Mouse (Mus musculus) kidney, embryonic 16.5 days (tissue): Measurements from ENCODE around the gene Prcc. TPM values are rescaled to one million over a fixed set of nuclear protein-coding genes. Genes with fewer than 3 reads are reported as not detected.
"Not testable (repeated sequence)": the region's sequence is repeated elsewhere in the genome, so short reads cannot be mapped to it uniquely, and the experiment has no call there.

ENCODE experiments used
- ATAC-seq: fragments of 200-750 bp; cut with Nextera tagmentation; 2 replicates; pipeline ENCODE4 v1.8.0; 2017; ENCODE audit warnings: moderate TSS enrichment; ENCODE audit not compliant: low FRiP score, low TSS enrichment
- H3K27ac ChIP-seq: fragments of 300-500 bp; sonication (generic); 2 replicates; pipeline ENCODE4 v1.5.1; 2014; ENCODE audit warnings: low read length
- H3K27me3 ChIP-seq: fragments of 300-500 bp; sonication (generic); 2 replicates; pipeline ENCODE4 v1.6.1; 2014; ENCODE audit warnings: low read length, control low read depth, mixed read lengths; ENCODE audit not compliant: insufficient read depth
- H3K36me3 ChIP-seq: fragments of 300-500 bp; sonication (generic); 2 replicates; pipeline ENCODE4 v1.6.1; 2014; ENCODE audit warnings: low read length, control low read depth, mixed read lengths; ENCODE audit not compliant: insufficient read depth
- H3K4me1 ChIP-seq: fragments of 300-500 bp; sonication (generic); 2 replicates; pipeline ENCODE4 v1.6.1; 2014; ENCODE audit warnings: low read length, control low read depth, mixed read lengths; ENCODE audit not compliant: insufficient read depth
- H3K4me2 ChIP-seq: fragments of 300-500 bp; sonication (generic); replicated peaks from 2 replicates; pipeline ENCODE4 v1.6.1; 2014; ENCODE audit warnings: low read depth, low read length
- H3K4me3 ChIP-seq: fragments of 300-500 bp; sonication (generic); 2 replicates; pipeline ENCODE4 v1.5.1; 2014; ENCODE audit warnings: mild to moderate bottlenecking, low read length
- H3K9ac ChIP-seq: fragments of 300-500 bp; sonication (generic); replicated peaks from 2 replicates; pipeline ENCODE4 v1.6.1; 2014; ENCODE audit warnings: low read length
- H3K9me3 ChIP-seq: fragments of 300-500 bp; sonication (generic); 2 replicates; pipeline ENCODE4 v1.6.1; 2016; ENCODE audit warnings: low read length, control low read depth
- WGBS: fragments of 180-500 bp; shearing (Covaris S2); extraction: QIAGEN DNeasy Blood & Tissue Kit; methylation state at CpG from one replicate; pipeline ENCODE4 v1.1.7; 2014; 5-methylcytosine and 5-hydroxymethylcytosine counted together
- polyA plus RNA-seq: library from polyadenylated mRNA; unstranded; fragments of >200 nt; fragmentation: Nextera tagmentation; extraction: Ambion mirVana; gene quantifications from 2 replicates; pipeline ENCODE4 v1.2.1, GENCODE M21; 2015

Gene Prcc
- polyA plus RNA-seq, 1 experiment from 2014 or later, result 13.3 TPM

- H3K27ac ChIP-seq, result no peak overlapping the region
- no peak overlapping the region for H3K9ac ChIP-seq
- H3K27me3 ChIP-seq, result no peaks in the 10 kb centered on the region
- no peaks in the 10 kb centered on the region for H3K9me3 ChIP-seq
- WGBS, result 83% methylated on average over 7 of the region's 7 CpGs
- H3K4me3 ChIP-seq, result no peak overlapping the region
- H3K4me1 ChIP-seq, result no peaks in the 10 kb centered on the region
- H3K36me3 ChIP-seq, result no peaks in the 10 kb centered on the region
- H3K4me2 ChIP-seq, result no peak overlapping the region
- no peak for ATAC-seq
These were observed 53.1 kb downstream of the Prcc start for GRCm38 (mm10) chr3:87832109-87832859.

- Histone ChIP-seq H3K27me3 (no peaks in the 10 kb centered on the region), H3K27ac (no peak overlapping the region), H3K9me3 (no peaks in the 10 kb centered on the region), H3K4me2 (no peak overlapping the region), H3K36me3 (no peaks in the 10 kb centered on the region), H3K4me1 (no peaks in the 10 kb centered on the region), H3K9ac (no peak overlapping the region), H3K4me3 (no peak overlapping the region)
- ATAC-seq, result no peak
- WGBS, result 52% methylated on average over 10 of the region's 10 CpGs
These were observed 56.4 kb downstream of the Prcc start for GRCm38 (mm10) chr3:87829025-87829424.

- Histone ChIP-seq H3K9me3 (no peaks in the 10 kb centered on the region), H3K4me1 (no peaks in the 10 kb centered on the region), H3K27me3 (no peaks in the 10 kb centered on the region), H3K4me3 (no peak overlapping the region), H3K27ac (no peak overlapping the region), H3K4me2 (no peak overlapping the region), H3K9ac (no peak overlapping the region), H3K36me3 (no peaks in the 10 kb centered on the region)
- ATAC-seq, result no peak
- 46% methylated on average over 4 of the region's 4 CpGs for WGBS
These were observed 57.0 kb downstream of the Prcc start for GRCm38 (mm10) chr3:87828435-87828834.

GRCm38 (mm10) chr3:87824206-87824605 lies 61.2 kb downstream of the Prcc start, which contains the start of gene Pear1:
Pear1 (minus strand) TSS chr3:87824306.
- not testable (repeated sequence) for H3K4me3 ChIP-seq, H3K9me3 ChIP-seq, H3K4me1 ChIP-seq, H3K4me2 ChIP-seq, H3K9ac ChIP-seq, ATAC-seq, H3K27me3 ChIP-seq, H3K27ac ChIP-seq, H3K36me3 ChIP-seq
- WGBS, result 71% methylated on average over 1 of the region's 1 CpGs

- H3K27me3 ChIP-seq, result peaks cover 7% of the 10 kb centered on the region; the same call in 1 of the 2 replicates
- H3K9ac ChIP-seq, result no peak overlapping the region
- H3K4me3 ChIP-seq, result no peak overlapping the region
- WGBS, result 65% methylated on average over 12 of the region's 12 CpGs
- H3K4me1 ChIP-seq, result peaks cover 18% of the 10 kb centered on the region
- no peaks in the 10 kb centered on the region for H3K9me3 ChIP-seq
- ATAC-seq, result no peak
- no peak overlapping the region for H3K27ac ChIP-seq
- H3K36me3 ChIP-seq, result no peaks in the 10 kb centered on the region
- no peak overlapping the region for H3K4me2 ChIP-seq
These were observed 67.2 kb downstream of the Prcc start for GRCm38 (mm10) chr3:87818226-87818625.

GRCm38 (mm10) chr3:87816646-87817093 lies 68.7 kb downstream of the Prcc start:
- ATAC-seq, result peak; percentile 50; the same call in 1 of the 2 replicates
- H3K4me2 ChIP-seq, result no peak overlapping the region
- no peaks in the 10 kb centered on the region for H3K36me3 ChIP-seq
- 5% methylated on average over 12 of the region's 12 CpGs for WGBS
- H3K4me1 ChIP-seq, result peaks cover 18% of the 10 kb centered on the region
- H3K27me3 ChIP-seq, result peaks cover 15% of the 10 kb centered on the region; the same call in 1 of the 2 replicates
- H3K4me3 ChIP-seq, result no peak overlapping the region
- H3K9ac ChIP-seq, result 0 out of 2 replicates have a peak overlapping the region, but pooled peaks have one; percentile 19
- H3K9me3 ChIP-seq, result no peaks in the 10 kb centered on the region
- H3K27ac ChIP-seq, result no peak overlapping the region

GRCm38 (mm10) chr3:87816166-87816565 lies 69.2 kb downstream of the Prcc start:
- no peaks in the 10 kb centered on the region for H3K36me3 ChIP-seq
- peaks cover 20% of the 10 kb centered on the region for H3K27me3 ChIP-seq
- ATAC-seq, result no peak
- 52% methylated on average over 6 of the region's 6 CpGs for WGBS
- H3K9ac ChIP-seq, result 0 out of 2 replicates have a peak overlapping the region, but pooled peaks have one; percentile 19
- H3K4me3 ChIP-seq, result no peak overlapping the region
- H3K4me1 ChIP-seq, result peaks cover 18% of the 10 kb centered on the region
- H3K27ac ChIP-seq, result no peak overlapping the region
- no peaks in the 10 kb centered on the region for H3K9me3 ChIP-seq
- H3K4me2 ChIP-seq, result no peak overlapping the region

- WGBS, result 24% methylated on average over 10 of the region's 10 CpGs
- Histone ChIP-seq H3K4me1 (peaks cover 14% of the 10 kb centered on the region), H3K9ac (no peak overlapping the region), H3K27ac (no peak overlapping the region), H3K27me3 (peaks cover 49% of the 10 kb centered on the region), H3K9me3 (no peaks in the 10 kb centered on the region), H3K4me2 (no peak overlapping the region), H3K36me3 (no peaks in the 10 kb centered on the region), H3K4me3 (no peak overlapping the region)
- no peak for ATAC-seq
These were observed 72.5 kb downstream of the Prcc start for GRCm38 (mm10) chr3:87812873-87813272.

- peaks cover 48% of the 10 kb centered on the region for H3K27me3 ChIP-seq
These were observed 73.0 kb downstream of the Prcc start for GRCm38 (mm10) chr3:87812413-87812812.

GRCm38 (mm10) chr3:87811297-87811696 lies 74.1 kb downstream of the Prcc start:
- Histone ChIP-seq H3K9ac (no peak overlapping the region), H3K9me3 (no peaks in the 10 kb centered on the region), H3K4me2 (no peak overlapping the region), H3K27ac (no peak overlapping the region), H3K27me3 (peaks cover 49% of the 10 kb centered on the region), H3K4me3 (no peak overlapping the region), H3K36me3 (no peaks in the 10 kb centered on the region), H3K4me1 (peaks cover 11% of the 10 kb centered on the region)
- 81% methylated on average over 8 of the region's 8 CpGs for WGBS
- ATAC-seq, result no peak

More at GRCm38 (mm10) chr3:87812413-87812812, 73.0 kb downstream of the Prcc start:
- ATAC-seq, result no peak
- H3K36me3 ChIP-seq, result no peaks in the 10 kb centered on the region
- no peak overlapping the region for H3K27ac ChIP-seq
- H3K9me3 ChIP-seq, result no peaks in the 10 kb centered on the region
- H3K4me3 ChIP-seq, result no peak overlapping the region
- no peak overlapping the region for H3K9ac ChIP-seq
- WGBS, result 81% methylated on average over 4 of the region's 4 CpGs
- H3K4me1 ChIP-seq, result peaks cover 14% of the 10 kb centered on the region
- no peak overlapping the region for H3K4me2 ChIP-seq
